Mouse (Mus musculus): ENCODE results near the gene Gm17490. TPM values are rescaled to one million over a fixed set of nuclear protein-coding genes. Genes with fewer than 3 reads are reported as not detected.

Gene Gm17490
- polyA plus RNA-seq, 1 experiment = not detected

DNA sequence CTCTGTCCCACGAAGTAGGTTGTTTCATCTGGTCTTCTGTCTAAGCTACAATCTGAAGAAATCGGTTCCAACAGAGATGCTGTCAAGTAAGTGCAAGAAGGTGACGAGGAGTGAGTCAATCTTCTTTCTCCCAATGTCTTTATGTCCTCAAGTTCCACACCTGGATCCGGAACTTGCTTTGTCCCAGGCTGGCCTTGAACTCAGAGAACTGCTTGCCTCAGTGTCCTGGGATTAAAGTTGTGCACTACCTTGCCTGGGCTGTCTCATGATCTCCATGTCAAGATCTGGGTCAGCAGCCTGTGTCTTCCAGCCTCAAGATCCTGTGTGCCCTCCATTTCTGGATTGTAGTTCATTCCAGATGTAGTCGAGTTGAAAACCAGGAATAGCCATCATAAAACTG lies 22.0 kb downstream of the Gm17490 start, which contains the start of gene Rbm17:
Rbm17 (minus strand) TSS at position 101 of the 400 bp plus-strand sequence.
- H3K4me1 ChIP-seq (ENCODE audit: control insufficient read depth, insufficient read depth, low read length) = no peaks in the 10 kb centered on the region
- peaks cover 12% of the 10 kb centered on the region for H3K36me3 ChIP-seq (ENCODE audit: control insufficient read depth, insufficient read depth, low read length, poor library complexity, severe bottlenecking)
- H3K27ac ChIP-seq (ENCODE audit: insufficient read depth, low read length) = no peak within 1 kb of the TSS
- no peaks in the 10 kb centered on the region for H3K9me3 ChIP-seq (replicated peaks; ENCODE audit: control insufficient read depth, insufficient read depth, low read length, poor library complexity, severe bottlenecking)
- TF ChIP-seq EP300 (IDR thresholded peaks at IDR 0.05; ENCODE audit: insufficient read depth, low read depth, low read length) (no peak), POLR2A (IDR thresholded peaks at IDR 0.05; ENCODE audit: insufficient read depth, low read length) (no peak), CTCF (IDR thresholded peaks at IDR 0.05; ENCODE audit: low read depth, low read length) (no peak)
- peak within 1 kb of the TSS; percentile 100 for H3K4me3 ChIP-seq (ENCODE audit: low read depth, low read length)
- peak within 1 kb of the TSS; percentile 81 for H3K9ac ChIP-seq (ENCODE audit: low read depth, poor library complexity, severe bottlenecking)
- H3K27me3 ChIP-seq (ENCODE audit: control insufficient read depth, insufficient read depth, low read length, poor library complexity, severe bottlenecking) = no peaks in the 10 kb centered on the region

- peaks cover 22% of the 10 kb centered on the region for H3K36me3 ChIP-seq (ENCODE audit: control insufficient read depth, insufficient read depth, low read length, poor library complexity, severe bottlenecking)
- peak overlapping the region; percentile 81 for H3K9ac ChIP-seq (ENCODE audit: low read depth, poor library complexity, severe bottlenecking)
- H3K4me3 ChIP-seq (ENCODE audit: low read depth, low read length) = peak overlapping the region; percentile 100
- H3K9me3 ChIP-seq (replicated peaks; ENCODE audit: control insufficient read depth, insufficient read depth, low read length, poor library complexity, severe bottlenecking) = no peaks in the 10 kb centered on the region
- no peaks in the 10 kb centered on the region for H3K27me3 ChIP-seq (ENCODE audit: control insufficient read depth, insufficient read depth, low read length, poor library complexity, severe bottlenecking)
- TF ChIP-seq CTCF (IDR thresholded peaks at IDR 0.05; ENCODE audit: low read depth, low read length) = peak; percentile 100
- TF ChIP-seq POLR2A (IDR thresholded peaks at IDR 0.05; ENCODE audit: insufficient read depth, low read length) = no peak
- TF ChIP-seq EP300 (IDR thresholded peaks at IDR 0.05; ENCODE audit: insufficient read depth, low read depth, low read length) = peak; percentile 76; the same call in 1 of the 2 replicates
- H3K4me1 ChIP-seq (ENCODE audit: control insufficient read depth, insufficient read depth, low read length) = no peaks in the 10 kb centered on the region
- peak overlapping the region; percentile 32; the same call in 1 of the 2 replicates for H3K27ac ChIP-seq (ENCODE audit: insufficient read depth, low read length)
Measured at GRCm38 (mm10) chr2:11602506-11603489, 23.3 kb downstream of the Gm17490 start.

- Histone ChIP-seq H3K27ac (ENCODE audit: insufficient read depth, low read length) (no peak overlapping the region), H3K27me3 (ENCODE audit: control insufficient read depth, insufficient read depth, low read length, poor library complexity, severe bottlenecking) (no peaks in the 10 kb centered on the region), H3K4me1 (ENCODE audit: control insufficient read depth, insufficient read depth, low read length) (no peaks in the 10 kb centered on the region), H3K36me3 (ENCODE audit: control insufficient read depth, insufficient read depth, low read length, poor library complexity, severe bottlenecking) (peaks cover 32% of the 10 kb centered on the region), H3K9ac (ENCODE audit: low read depth, poor library complexity, severe bottlenecking) (peak overlapping the region; percentile 81), H3K9me3 (replicated peaks; ENCODE audit: control insufficient read depth, insufficient read depth, low read length, poor library complexity, severe bottlenecking) (no peaks in the 10 kb centered on the region), H3K4me3 (ENCODE audit: low read depth, low read length) (peak overlapping the region; percentile 23; the same call in 1 of the 2 replicates)
- TF ChIP-seq CTCF (IDR thresholded peaks at IDR 0.05; ENCODE audit: low read depth, low read length) = no peak
Measured at GRCm38 (mm10) chr2:11601795-11602194, 24.3 kb downstream of the Gm17490 start.

DNA sequence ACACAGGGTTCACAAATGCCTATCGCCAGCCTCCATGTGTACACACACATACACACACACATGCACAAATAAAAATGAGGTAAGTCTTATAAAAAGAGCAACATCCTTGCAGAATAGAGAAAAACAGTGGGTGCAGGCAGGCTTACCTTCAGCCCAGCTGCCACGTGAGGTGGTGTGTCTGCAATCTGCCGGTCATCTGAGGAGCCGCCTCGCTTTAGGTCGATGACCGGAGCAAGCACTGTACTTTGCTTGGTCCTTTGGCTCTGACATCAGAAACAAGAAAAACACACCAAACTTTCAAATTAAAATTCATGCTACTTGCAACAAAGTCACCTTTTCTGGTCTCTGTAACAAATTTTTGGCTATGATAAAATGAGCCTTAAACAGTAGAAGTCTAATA lies 28.2 kb downstream of the Gm17490 start:
- 0 out of 2 replicates have a peak, but pooled peaks cover 6% of the 10 kb centered on the region for H3K9me3 ChIP-seq (replicated peaks; ENCODE audit: control insufficient read depth, insufficient read depth, low read length, poor library complexity, severe bottlenecking)
- no peak overlapping the region for H3K27ac ChIP-seq (ENCODE audit: insufficient read depth, low read length)
- H3K4me1 ChIP-seq (ENCODE audit: control insufficient read depth, insufficient read depth, low read length) = no peaks in the 10 kb centered on the region
- no peak overlapping the region for H3K4me3 ChIP-seq (ENCODE audit: low read depth, low read length)
- H3K9ac ChIP-seq (ENCODE audit: low read depth, poor library complexity, severe bottlenecking) = no peak overlapping the region
- H3K36me3 ChIP-seq (ENCODE audit: control insufficient read depth, insufficient read depth, low read length, poor library complexity, severe bottlenecking) = peaks cover 62% of the 10 kb centered on the region
- no peaks in the 10 kb centered on the region for H3K27me3 ChIP-seq (ENCODE audit: control insufficient read depth, insufficient read depth, low read length, poor library complexity, severe bottlenecking)
- TF ChIP-seq POLR2A (IDR thresholded peaks at IDR 0.05; ENCODE audit: insufficient read depth, low read length) (no peak), CTCF (IDR thresholded peaks at IDR 0.05; ENCODE audit: low read depth, low read length) (no peak), EP300 (IDR thresholded peaks at IDR 0.05; ENCODE audit: insufficient read depth, low read depth, low read length) (no peak)

GRCm38 (mm10) chr2:11596690-11597089 lies 29.4 kb downstream of the Gm17490 start:
- Histone ChIP-seq H3K4me1 (ENCODE audit: control insufficient read depth, insufficient read depth, low read length) (no peaks in the 10 kb centered on the region), H3K4me3 (ENCODE audit: low read depth, low read length) (no peak overlapping the region), H3K9me3 (replicated peaks; ENCODE audit: control insufficient read depth, insufficient read depth, low read length, poor library complexity, severe bottlenecking) (0 out of 2 replicates have a peak, but pooled peaks cover 6% of the 10 kb centered on the region), H3K9ac (ENCODE audit: low read depth, poor library complexity, severe bottlenecking) (no peak overlapping the region), H3K36me3 (ENCODE audit: control insufficient read depth, insufficient read depth, low read length, poor library complexity, severe bottlenecking) (peaks cover 73% of the 10 kb centered on the region), H3K27me3 (ENCODE audit: control insufficient read depth, insufficient read depth, low read length, poor library complexity, severe bottlenecking) (no peaks in the 10 kb centered on the region), H3K27ac (ENCODE audit: insufficient read depth, low read length) (no peak overlapping the region)
- TF ChIP-seq CTCF (IDR thresholded peaks at IDR 0.05; ENCODE audit: low read depth, low read length) = no peak
- no peak for TF ChIP-seq EP300 (IDR thresholded peaks at IDR 0.05; ENCODE audit: insufficient read depth, low read depth, low read length)
- TF ChIP-seq POLR2A (IDR thresholded peaks at IDR 0.05; ENCODE audit: insufficient read depth, low read length) = no peak

- no peaks in the 10 kb centered on the region for H3K9me3 ChIP-seq (replicated peaks; ENCODE audit: control insufficient read depth, insufficient read depth, low read length, poor library complexity, severe bottlenecking)
- no peaks in the 10 kb centered on the region for H3K4me1 ChIP-seq (ENCODE audit: control insufficient read depth, insufficient read depth, low read length)
- H3K36me3 ChIP-seq (ENCODE audit: control insufficient read depth, insufficient read depth, low read length, poor library complexity, severe bottlenecking) = peaks cover 76% of the 10 kb centered on the region
- H3K4me3 ChIP-seq (ENCODE audit: low read depth, low read length) = no peak overlapping the region
- no peaks in the 10 kb centered on the region for H3K27me3 ChIP-seq (ENCODE audit: control insufficient read depth, insufficient read depth, low read length, poor library complexity, severe bottlenecking)
- no peak overlapping the region for H3K9ac ChIP-seq (ENCODE audit: low read depth, poor library complexity, severe bottlenecking)
- TF ChIP-seq EP300 (IDR thresholded peaks at IDR 0.05; ENCODE audit: insufficient read depth, low read depth, low read length) (no peak), POLR2A (IDR thresholded peaks at IDR 0.05; ENCODE audit: insufficient read depth, low read length) (no peak), CTCF (IDR thresholded peaks at IDR 0.05; ENCODE audit: low read depth, low read length) (no peak)
- no peak overlapping the region for H3K27ac ChIP-seq (ENCODE audit: insufficient read depth, low read length)
Measured at GRCm38 (mm10) chr2:11587996-11588395, 38.1 kb downstream of the Gm17490 start.
